In genomic region chr15:82182311-82182710, GRCm38 (mm10) we compare ENCODE assay signal across 16 mouse cellular contexts. TPM values are rescaled to one million over a fixed set of nuclear protein-coding genes. Genes with fewer than 3 reads are reported as not detected.
DNase-seq lines count a peak whose midpoint lies in the region; ATAC-seq and TF ChIP-seq lines count a peak whose summit lies in the region.
"Had no signal": no experiment of that assay in that cellular context is flagged by ENCODE, and none has a peak within 500 bp of the region (broad histone marks: within the 10 kb centered on the region; RNA-seq: fewer than 3 reads in every experiment).

No protein-coding gene starts in this region.

- no peak overlapping the region for H3K4me3 ChIP-seq in forebrain, postnatal 0 days (ENCODE audit: low read depth, low read length)
- H3K4me3 ChIP-seq in forebrain, embryonic 15.5 days: no peak overlapping the region
- no peak overlapping the region for H3K4me3 ChIP-seq in left cerebral cortex, adult 2 months
- H3K4me3 ChIP-seq in testis, adult 2 months (ENCODE audit: control insufficient read depth, low read depth, low read length): no peak overlapping the region
- H3K4me3 ChIP-seq: erythroblast, embryonic 14.5 days; limb, embryonic 10.5 days; midbrain, embryonic 13.5 days had no signal

- H3K9ac ChIP-seq in forebrain, postnatal 0 days: no peak overlapping the region
- H3K9ac ChIP-seq in forebrain, embryonic 15.5 days (replicated peaks): no peak overlapping the region
- H3K9ac ChIP-seq: hindbrain, embryonic 14.5 days; midbrain, embryonic 13.5 days had no signal

- TF ChIP-seq POLR2A in testis, adult 2 months (IDR thresholded peaks at IDR 0.05; ENCODE audit: control insufficient read depth, low read depth, low read length): no peak

- H3K36me3 ChIP-seq in forebrain, postnatal 0 days (ENCODE audit: insufficient read depth): peaks cover 98% of the 10 kb centered on the region
- peaks cover 99% of the 10 kb centered on the region for H3K36me3 ChIP-seq in forebrain, embryonic 15.5 days
- no peaks in the 10 kb centered on the region; the same call in 1 of the 2 replicates for H3K36me3 ChIP-seq in testis, adult 2 months (ENCODE audit: control insufficient read depth, insufficient read depth, low read length)

- no peak for DNase-seq in forebrain, postnatal 0 days
- no peak for DNase-seq in left cerebral cortex, adult 2 months (ENCODE audit: extremely low spot score in 1 of 2, low spot score in 2 of 2)
- DNase-seq in left cerebral cortex, adult 18-20 months (ENCODE audit: low spot score in 2 of 2): no peak
- DNase-seq in testis, postnatal 14 days (ENCODE audit: low spot score): no peak
- no peak for DNase-seq in embryo, embryonic 10 days (ENCODE audit: low spot score)
- DNase-seq in ovary, postnatal 14 days (ENCODE audit: low spot score): no peak
- DNase-seq: cerebellum, adult 9-10 months; thymus, postnatal 36 days had no signal

- H3K27me3 ChIP-seq in forebrain, postnatal 0 days (ENCODE audit: insufficient read depth, low read length): no peaks in the 10 kb centered on the region
- no peaks in the 10 kb centered on the region for H3K27me3 ChIP-seq in forebrain, embryonic 15.5 days
- H3K27me3 ChIP-seq in testis, adult 2 months (ENCODE audit: control insufficient read depth, insufficient read depth, low read length): no peaks in the 10 kb centered on the region
- H3K27me3 ChIP-seq: midbrain, embryonic 13.5 days had no signal

- TF ChIP-seq CTCF in forebrain, postnatal 0 days (IDR thresholded peaks at IDR 0.05; ENCODE audit: low read depth): 0 out of 2 replicates have a peak, but pooled peaks have one; percentile 31
- peak; percentile 30 for TF ChIP-seq CTCF in left cerebral cortex, adult 2 months (IDR thresholded peaks at IDR 0.05)
- peak; percentile 63; the same call in 1 of the 2 replicates for TF ChIP-seq CTCF in testis, adult 2 months (IDR thresholded peaks at IDR 0.05; ENCODE audit: control insufficient read depth, insufficient read depth, insufficient replicate concordance, low read depth, low read length)

- H3K4me1 ChIP-seq in forebrain, postnatal 0 days (ENCODE audit: insufficient read depth): no peaks in the 10 kb centered on the region
- H3K4me1 ChIP-seq in forebrain, embryonic 15.5 days: no peaks in the 10 kb centered on the region
- H3K4me1 ChIP-seq in testis, adult 2 months (ENCODE audit: control insufficient read depth, insufficient read depth, low read length): no peaks in the 10 kb centered on the region
- H3K4me1 ChIP-seq: limb, embryonic 10.5 days; midbrain, embryonic 13.5 days had no signal

- no peak overlapping the region for H3K27ac ChIP-seq in forebrain, postnatal 0 days (ENCODE audit: low read depth, low read length)
- H3K27ac ChIP-seq in forebrain, embryonic 15.5 days (replicated peaks): no peak overlapping the region
- H3K27ac ChIP-seq in left cerebral cortex, adult 2 months: no peak overlapping the region
- no peak overlapping the region for H3K27ac ChIP-seq in testis, adult 2 months (ENCODE audit: control insufficient read depth, insufficient read depth, low read depth, low read length)
- H3K27ac ChIP-seq: hindbrain, embryonic 14.5 days; limb, embryonic 10.5 days; midbrain, embryonic 13.5 days had no signal

- H3K4me2 ChIP-seq in forebrain, postnatal 0 days (ENCODE audit: low read depth): no peak overlapping the region
- no peak overlapping the region for H3K4me2 ChIP-seq in forebrain, embryonic 15.5 days (replicated peaks)
- H3K4me2 ChIP-seq: hindbrain, embryonic 14.5 days; midbrain, embryonic 13.5 days had no signal

- WGBS in forebrain, postnatal 0 days: 98% methylated on average over 4 of the region's 4 CpGs
- WGBS in forebrain, embryonic 15.5 days: 98% methylated on average over 4 of the region's 4 CpGs

- ATAC-seq in forebrain, postnatal 0 days: no peak
- ATAC-seq in forebrain, embryonic 15.5 days (replicated peaks): no peak
- ATAC-seq: midbrain, embryonic 13.5 days had no signal

- no peaks in the 10 kb centered on the region for H3K9me3 ChIP-seq in forebrain, postnatal 0 days (ENCODE audit: low read length)
- no peaks in the 10 kb centered on the region for H3K9me3 ChIP-seq in forebrain, embryonic 15.5 days

- intact Hi-C loops in left cerebral cortex, adult 2 months (cut with DNase I): no loop called here

RNA-seq across cellular contexts. Expression of gene Shisa8, which starts 30.3 kb away (rescaled TPM):
- total RNA-seq in forebrain, postnatal 0 days (2014; rRNA removed): 4.7 and 6.3 TPM in 2 replicates
- 1.8 and 2.7 TPM in 2 replicates for polyA plus RNA-seq in forebrain, postnatal 0 days (2015; fragmentation: Nextera tagmentation; extraction: Ambion mirVana)
- polyA plus RNA-seq in forebrain, embryonic 15.5 days (2015; fragmentation: Nextera tagmentation; extraction: Ambion mirVana): 0.27 and 0.69 TPM in 2 replicates
- 1 to 10 TPM; 2.1 to 2.7 TPM for total RNA-seq in left cerebral cortex, adult 2 months (2021)
- 1 to 10 TPM; 2.6 to 3.0 TPM for total RNA-seq in left cerebral cortex, adult 18-20 months (2021)
- 0.31 and 0.61 TPM in 2 replicates for polyA plus RNA-seq in testis, adult 2 months (2012; rRNA removed)
- polyA plus RNA-seq: limb, embryonic 10.5 days had no signal

RNA-seq across cellular contexts. Expression of gene Srebf2, which starts 35.3 kb away (rescaled TPM):
- 121 and 171 TPM in 2 replicates for total RNA-seq in forebrain, postnatal 0 days (2014; rRNA removed)
- polyA plus RNA-seq in forebrain, postnatal 0 days (2015; fragmentation: Nextera tagmentation; extraction: Ambion mirVana): 147 and 193 TPM in 2 replicates
- polyA plus RNA-seq in forebrain, embryonic 15.5 days (2015; fragmentation: Nextera tagmentation; extraction: Ambion mirVana): 223 and 225 TPM in 2 replicates
- total RNA-seq in left cerebral cortex, adult 2 months (2021): 100 to 1,000 TPM; 187 to 202 TPM
- 100 to 1,000 TPM; 213 to 223 TPM for total RNA-seq in left cerebral cortex, adult 18-20 months (2021)
- polyA plus RNA-seq in testis, adult 2 months (2012; rRNA removed): 36.2 and 40.1 TPM in 2 replicates

RNA-seq across cellular contexts. Expression of gene Tnfrsf13c, which starts 41.9 kb away (rescaled TPM):
- 0.24 and 0.62 TPM in 2 replicates for total RNA-seq in forebrain, postnatal 0 days (2014; rRNA removed)
- polyA plus RNA-seq in forebrain, postnatal 0 days (2015; fragmentation: Nextera tagmentation; extraction: Ambion mirVana): 0.44 and 0.47 TPM in 2 replicates
- polyA plus RNA-seq in forebrain, embryonic 15.5 days (2015; fragmentation: Nextera tagmentation; extraction: Ambion mirVana): 0.11 and 0.37 TPM in 2 replicates
- under 1 TPM; 0.29 to 0.47 TPM for total RNA-seq in left cerebral cortex, adult 2 months (2021)
- under 1 TPM; 0.26 to 0.49 TPM for total RNA-seq in left cerebral cortex, adult 18-20 months (2021)
- polyA plus RNA-seq in testis, adult 2 months (2012; rRNA removed): 7.2 and 8.0 TPM in 2 replicates
- polyA plus RNA-seq: heart, postnatal 0 days; midbrain, embryonic 13.5 days; stomach, embryonic 14.5 days had no signal

RNA-seq across cellular contexts. Expression of gene Ccdc134, which starts 54.6 kb away (rescaled TPM):
- 13.0 and 14.7 TPM in 2 replicates for total RNA-seq in forebrain, postnatal 0 days (2014; rRNA removed)
- polyA plus RNA-seq in forebrain, postnatal 0 days (2015; fragmentation: Nextera tagmentation; extraction: Ambion mirVana): 6.7 and 6.8 TPM in 2 replicates
- 17.7 and 18.4 TPM in 2 replicates for polyA plus RNA-seq in forebrain, embryonic 15.5 days (2015; fragmentation: Nextera tagmentation; extraction: Ambion mirVana)
- 10 to 100 TPM; 11.2 to 18.3 TPM for total RNA-seq in left cerebral cortex, adult 2 months (2021)
- total RNA-seq in left cerebral cortex, adult 18-20 months (2021): 10 to 100 TPM; 11.1 to 12.6 TPM
- 18.1 and 19.9 TPM in 2 replicates for polyA plus RNA-seq in testis, adult 2 months (2012; rRNA removed)
